Mouse (Mus musculus) bone marrow macrophage, adult 2 months (primary cell): Measurements from ENCODE around the gene Krt34.

Experiments used
- CTCF ChIP-seq: IDR thresholded peaks from 2 replicates; pipeline ENCODE4 v1.5.1; 2012; ENCODE audit warnings: low read depth, mild to moderate bottlenecking, low read length, moderate library complexity
- POLR2A ChIP-seq: IDR thresholded peaks from 2 replicates; pipeline ENCODE4 v1.6.1; 2012; ENCODE audit warnings: mild to moderate bottlenecking, low read depth, low read length, borderline replicate concordance

- no peak for TF ChIP-seq CTCF
- no peak for TF ChIP-seq POLR2A
Measured at GRCm38 (mm10) chr11:100010682-100011081, 30.7 kb downstream of the Krt34 start.
